Mouse (Mus musculus) forebrain, embryonic 16.5 days (tissue): ENCODE results near the gene Srsf6. TPM values are rescaled to one million over a fixed set of nuclear protein-coding genes. Genes with fewer than 3 reads are reported as not detected.
"Not testable (repeated sequence)": the region's sequence is repeated elsewhere in the genome, so short reads cannot be mapped to it uniquely, and the experiment has no call there.

Experiments used
- ATAC-seq: fragments of 200-750 bp; cut with Nextera tagmentation; 2 replicates; pipeline ENCODE4 v1.8.0; 2017; ENCODE audit warnings: mild to moderate bottlenecking, moderate library complexity
- H3K27ac ChIP-seq: fragments of 300-500 bp; sonication (generic); 2 replicates; pipeline ENCODE4 v1.5.1; 2014; ENCODE audit warnings: low read length, control low read depth
- H3K27me3 ChIP-seq: fragments of 300-500 bp; sonication (generic); replicated peaks from 2 replicates; pipeline ENCODE4 v1.6.1; 2014; ENCODE audit warnings: low read length; ENCODE audit not compliant: control insufficient read depth, insufficient read depth
- H3K36me3 ChIP-seq: fragments of 300-500 bp; sonication (generic); 2 replicates; pipeline ENCODE4 v1.6.1; 2014; ENCODE audit not compliant: control insufficient read depth, insufficient read depth
- H3K4me1 ChIP-seq: fragments of 300-500 bp; sonication (generic); replicated peaks from 2 replicates; pipeline ENCODE4 v1.6.1; 2014; ENCODE audit warnings: low read length; ENCODE audit not compliant: control insufficient read depth, insufficient read depth
- H3K4me2 ChIP-seq: fragments of 300-500 bp; sonication (generic); 2 replicates; pipeline ENCODE4 v1.6.1; 2014; ENCODE audit warnings: mild to moderate bottlenecking, low read length, control low read depth
- H3K4me3 ChIP-seq: fragments of 300-500 bp; sonication (generic); replicated peaks from 2 replicates; pipeline ENCODE4 v1.5.1; 2014; ENCODE audit warnings: mild to moderate bottlenecking, low read length, control low read depth
- H3K9ac ChIP-seq: fragments of 300-500 bp; sonication (generic); replicated peaks from 2 replicates; pipeline ENCODE4 v1.6.1; 2014; ENCODE audit warnings: low read depth, low read length, control low read depth
- H3K9me3 ChIP-seq: fragments of 300-500 bp; sonication (generic); 2 replicates; pipeline ENCODE4 v1.6.1; 2016; ENCODE audit warnings: low read length; ENCODE audit not compliant: control insufficient read depth
- WGBS: fragments of 180-500 bp; shearing (Covaris S2); extraction: QIAGEN DNeasy Blood & Tissue Kit; methylation state at CpG from one replicate; pipeline ENCODE4 v1.1.7; 2014; 5-methylcytosine and 5-hydroxymethylcytosine counted together
- polyA plus RNA-seq: library from polyadenylated mRNA; unstranded; fragments of >200 nt; fragmentation: Nextera tagmentation; extraction: Ambion mirVana; gene quantifications from 2 replicates; pipeline ENCODE4 v1.2.1, GENCODE M21; 2015

The Srsf6 gene
- polyA plus RNA-seq, result 155 and 168 TPM in 2 replicates

- WGBS, result under 1% methylated on average over 64 of the region's 68 CpGs
- H3K4me1 ChIP-seq, result peaks cover 19% of the 10 kb centered on the region
- peak within 1 kb of the TSS; percentile 100 for H3K4me3 ChIP-seq
- H3K4me2 ChIP-seq, result peak within 1 kb of the TSS; percentile 77
- no peaks in the 10 kb centered on the region for H3K9me3 ChIP-seq
- H3K27ac ChIP-seq, result peak within 1 kb of the TSS; percentile 98
- peak; percentile 94 for ATAC-seq
- peaks cover 25% of the 10 kb centered on the region for H3K36me3 ChIP-seq
- H3K27me3 ChIP-seq, result no peaks in the 10 kb centered on the region
- peak within 1 kb of the TSS; percentile 100 for H3K9ac ChIP-seq
These were observed at the start of gene Srsf6 for GRCm38 (mm10) chr2:162931123-162931673. Gene Srsf6, plus strand, starts transcription at chr2:162931528.

- Histone ChIP-seq H3K9me3 (no peaks in the 10 kb centered on the region), H3K4me3 (no peak overlapping the region), H3K27ac (no peak overlapping the region), H3K9ac (no peak overlapping the region), H3K36me3 (no peaks in the 10 kb centered on the region), H3K4me1 (no peaks in the 10 kb centered on the region; the same call in 1 of the 2 replicates), H3K27me3 (no peaks in the 10 kb centered on the region), H3K4me2 (no peak overlapping the region)
- no peak for ATAC-seq
- 79% methylated on average over 2 of the region's 2 CpGs for WGBS
These were observed 47.2 kb upstream of the Srsf6 start for GRCm38 (mm10) chr2:162884101-162884500.

- Histone ChIP-seq H3K9me3 (no peaks in the 10 kb centered on the region), H3K4me2 (no peak overlapping the region), H3K36me3 (no peaks in the 10 kb centered on the region), H3K4me3 (no peak overlapping the region), H3K9ac (no peak overlapping the region), H3K4me1 (no peaks in the 10 kb centered on the region; the same call in 1 of the 2 replicates), H3K27me3 (no peaks in the 10 kb centered on the region), H3K27ac (no peak overlapping the region)
- ATAC-seq, result no peak
- WGBS, result 60% methylated on average over 5 of the region's 5 CpGs
These were observed 44.2 kb upstream of the Srsf6 start for GRCm38 (mm10) chr2:162887121-162887520.

- Histone ChIP-seq H3K27me3 (no peaks in the 10 kb centered on the region), H3K36me3 (no peaks in the 10 kb centered on the region), H3K9ac (no peak overlapping the region), H3K4me3 (no peak overlapping the region), H3K4me1 (no peaks in the 10 kb centered on the region; the same call in 1 of the 2 replicates), H3K9me3 (no peaks in the 10 kb centered on the region), H3K27ac (no peak overlapping the region), H3K4me2 (no peak overlapping the region)
- no peak for ATAC-seq
- WGBS, result 71% methylated on average over 8 of the region's 8 CpGs
These were observed 42.7 kb upstream of the Srsf6 start for GRCm38 (mm10) chr2:162888677-162889076.

GRCm38 (mm10) chr2:162889191-162889590, 42.1 kb upstream of the Srsf6 start:
- no peak for ATAC-seq
- 66% methylated on average over 7 of the region's 7 CpGs for WGBS
- no peaks in the 10 kb centered on the region for H3K27me3 ChIP-seq
- no peak overlapping the region for H3K9ac ChIP-seq
- H3K36me3 ChIP-seq, result no peaks in the 10 kb centered on the region
- H3K4me3 ChIP-seq, result no peak overlapping the region
- no peak overlapping the region for H3K4me2 ChIP-seq
- no peaks in the 10 kb centered on the region for H3K9me3 ChIP-seq
- H3K4me1 ChIP-seq, result no peaks in the 10 kb centered on the region; the same call in 1 of the 2 replicates
- no peak overlapping the region for H3K27ac ChIP-seq

- no peak overlapping the region for H3K27ac ChIP-seq
- no peaks in the 10 kb centered on the region for H3K9me3 ChIP-seq
- no peaks in the 10 kb centered on the region for H3K27me3 ChIP-seq
- H3K9ac ChIP-seq, result no peak overlapping the region
- no peaks in the 10 kb centered on the region; the same call in 1 of the 2 replicates for H3K4me1 ChIP-seq
- no peak for ATAC-seq
- H3K4me3 ChIP-seq, result no peak overlapping the region
- no peaks in the 10 kb centered on the region for H3K36me3 ChIP-seq
- H3K4me2 ChIP-seq, result no peak overlapping the region
- 76% methylated on average over 12 of the region's 12 CpGs for WGBS
These were observed 41.6 kb upstream of the Srsf6 start for GRCm38 (mm10) chr2:162889731-162890130.

GRCm38 (mm10) chr2:162892979-162893378, 38.3 kb upstream of the Srsf6 start:
- not testable (repeated sequence) for H3K36me3 ChIP-seq, H3K4me2 ChIP-seq, H3K27me3 ChIP-seq, H3K27ac ChIP-seq, H3K4me3 ChIP-seq, ATAC-seq, H3K9me3 ChIP-seq, H3K4me1 ChIP-seq, H3K9ac ChIP-seq
- 88% methylated on average over 3 of the region's 3 CpGs for WGBS

GRCm38 (mm10) chr2:162899256-162899655, 32.1 kb upstream of the Srsf6 start:
- H3K27me3 ChIP-seq, ATAC-seq, H3K36me3 ChIP-seq, H3K9me3 ChIP-seq, H3K4me2 ChIP-seq, H3K4me3 ChIP-seq, H3K27ac ChIP-seq, H3K9ac ChIP-seq: not testable (repeated sequence)
- peaks cover 13% of the 10 kb centered on the region for H3K4me1 ChIP-seq
- 93% methylated on average over 18 of the region's 20 CpGs for WGBS

- Histone ChIP-seq H3K4me2 (no peak overlapping the region), H3K36me3 (no peaks in the 10 kb centered on the region), H3K27ac (no peak overlapping the region), H3K9me3 (no peaks in the 10 kb centered on the region), H3K9ac (no peak overlapping the region), H3K27me3 (0 out of 2 replicates have a peak, but pooled peaks cover 2% of the 10 kb centered on the region), H3K4me1 (peaks cover 13% of the 10 kb centered on the region), H3K4me3 (no peak overlapping the region)
- no peak for ATAC-seq
- WGBS, result 53% methylated on average over 12 of the region's 12 CpGs
These were observed 31.3 kb upstream of the Srsf6 start for GRCm38 (mm10) chr2:162899880-162900589.
